Mouse (Mus musculus): ENCODE data around the gene Pla2g15.

GRCm38 (mm10) chr8:106137906-106138477, 12.2 kb upstream of the Pla2g15 start:
- no peak for TF ChIP-seq CTCF (conservative IDR thresholded peaks at IDR 0.05; ENCODE audit: insufficient read depth, insufficient read length, low read depth, low read length)
- TF ChIP-seq POLR2A (IDR thresholded peaks at IDR 0.05; ENCODE audit: low read depth, low read length), result peak; percentile 55
